Mouse (Mus musculus): Measurements from ENCODE around the gene Upk3bl. TPM values are rescaled to one million over a fixed set of nuclear protein-coding genes. Genes with fewer than 3 reads are reported as not detected.

Gene Upk3bl
- polyA plus RNA-seq, 1 experiment, result 2.7 TPM

DNA sequence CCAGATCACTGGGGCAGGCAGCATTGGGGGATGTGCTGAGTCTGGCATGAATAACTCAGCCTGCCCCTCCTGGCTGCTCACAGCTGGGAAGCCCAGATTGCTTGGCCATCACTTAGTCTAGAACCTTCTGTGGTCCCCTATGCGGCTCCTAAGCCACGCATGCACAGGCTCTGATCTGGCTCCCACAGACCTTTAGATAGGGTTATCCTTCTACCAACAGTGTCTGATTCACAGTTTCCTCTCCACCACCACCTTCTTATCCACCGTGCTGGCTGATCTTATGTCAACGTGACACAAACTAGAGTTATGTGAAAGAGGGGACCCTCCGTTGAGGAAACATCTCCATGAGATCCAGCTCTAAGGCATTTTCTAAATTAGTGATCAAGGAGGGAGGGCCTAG, 20.8 kb downstream of the Upk3bl start:
- no peaks in the 10 kb centered on the region for H3K9me3 ChIP-seq (replicated peaks; ENCODE audit: control insufficient read depth, insufficient read depth, low read length, poor library complexity, severe bottlenecking)
- no peak overlapping the region for H3K27ac ChIP-seq (ENCODE audit: insufficient read depth, low read length)
- no peak for TF ChIP-seq POLR2A (IDR thresholded peaks at IDR 0.05; ENCODE audit: insufficient read depth, low read length)
- no peak for TF ChIP-seq EP300 (IDR thresholded peaks at IDR 0.05; ENCODE audit: insufficient read depth, low read depth, low read length)
- TF ChIP-seq CTCF (IDR thresholded peaks at IDR 0.05; ENCODE audit: low read depth, low read length), result no peak
- peaks cover 6% of the 10 kb centered on the region for H3K4me1 ChIP-seq (ENCODE audit: control insufficient read depth, insufficient read depth, low read length)
- no peaks in the 10 kb centered on the region for H3K36me3 ChIP-seq (ENCODE audit: control insufficient read depth, insufficient read depth, low read length, poor library complexity, severe bottlenecking)
- H3K27me3 ChIP-seq (ENCODE audit: control insufficient read depth, insufficient read depth, low read length, poor library complexity, severe bottlenecking), result no peaks in the 10 kb centered on the region
- H3K4me3 ChIP-seq (ENCODE audit: low read depth, low read length), result no peak overlapping the region
- H3K9ac ChIP-seq (ENCODE audit: low read depth, poor library complexity, severe bottlenecking), result no peak overlapping the region

DNA sequence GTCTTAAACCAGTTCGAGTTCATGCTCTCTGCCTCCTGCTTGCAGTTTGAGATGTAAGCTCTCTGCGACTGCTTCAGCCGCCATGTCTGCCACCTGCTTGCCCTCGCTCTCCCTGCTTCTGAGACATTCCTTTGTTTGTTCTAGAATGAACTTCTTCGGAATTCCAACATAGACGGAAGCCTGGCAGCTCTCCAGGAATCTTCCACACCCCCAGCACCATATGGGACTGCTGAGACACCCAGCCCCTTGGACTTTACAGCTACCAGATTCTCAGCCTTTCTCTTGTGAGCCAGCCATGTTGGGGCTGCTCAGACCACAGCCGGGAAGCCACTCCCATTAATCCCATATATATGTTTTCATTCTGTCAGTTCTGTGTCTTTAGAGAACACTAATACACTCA, 22.0 kb downstream of the Upk3bl start:
- Histone ChIP-seq H3K27me3 (ENCODE audit: control insufficient read depth, insufficient read depth, low read length, poor library complexity, severe bottlenecking) (no peaks in the 10 kb centered on the region), H3K9me3 (replicated peaks; ENCODE audit: control insufficient read depth, insufficient read depth, low read length, poor library complexity, severe bottlenecking) (no peaks in the 10 kb centered on the region), H3K36me3 (ENCODE audit: control insufficient read depth, insufficient read depth, low read length, poor library complexity, severe bottlenecking) (no peaks in the 10 kb centered on the region), H3K4me1 (ENCODE audit: control insufficient read depth, insufficient read depth, low read length) (peaks cover 6% of the 10 kb centered on the region), H3K9ac (ENCODE audit: low read depth, poor library complexity, severe bottlenecking) (no peak overlapping the region), H3K4me3 (ENCODE audit: low read depth, low read length) (no peak overlapping the region), H3K27ac (ENCODE audit: insufficient read depth, low read length) (peak overlapping the region; percentile 43; the same call in 1 of the 2 replicates)
- TF ChIP-seq POLR2A (IDR thresholded peaks at IDR 0.05; ENCODE audit: insufficient read depth, low read length) (no peak), EP300 (IDR thresholded peaks at IDR 0.05; ENCODE audit: insufficient read depth, low read depth, low read length) (no peak), CTCF (IDR thresholded peaks at IDR 0.05; ENCODE audit: low read depth, low read length) (no peak)

DNA sequence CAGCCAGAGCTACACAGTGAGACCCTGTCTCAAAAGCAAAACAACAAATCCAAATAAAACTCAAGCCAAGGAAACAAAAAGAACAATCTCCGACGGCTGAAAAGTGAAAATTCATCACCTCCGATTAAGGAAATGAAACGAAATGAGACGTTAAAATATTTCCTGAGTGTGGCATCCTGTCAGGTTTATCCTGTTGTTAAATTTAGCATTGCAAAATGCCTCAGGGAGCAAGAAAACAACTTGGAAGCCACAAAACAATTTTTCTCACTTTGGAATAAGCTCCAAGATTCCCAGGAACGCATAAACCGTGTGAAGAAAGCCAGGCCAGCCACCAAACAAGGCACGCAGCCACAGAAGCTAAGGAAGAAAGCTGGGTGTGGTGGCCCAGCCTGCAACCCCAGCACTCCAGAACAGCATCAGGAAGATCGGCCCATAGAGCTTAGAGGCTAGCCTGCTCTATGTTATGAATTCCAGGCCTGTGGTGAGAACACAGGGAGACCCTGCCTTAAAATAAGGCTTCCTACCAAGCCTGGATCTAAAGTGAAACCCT, 22.8 kb downstream of the Upk3bl start:
- H3K9me3 ChIP-seq (replicated peaks; ENCODE audit: control insufficient read depth, insufficient read depth, low read length, poor library complexity, severe bottlenecking), result no peaks in the 10 kb centered on the region
- TF ChIP-seq POLR2A (IDR thresholded peaks at IDR 0.05; ENCODE audit: insufficient read depth, low read length), result no peak
- no peak for TF ChIP-seq EP300 (IDR thresholded peaks at IDR 0.05; ENCODE audit: insufficient read depth, low read depth, low read length)
- TF ChIP-seq CTCF (IDR thresholded peaks at IDR 0.05; ENCODE audit: low read depth, low read length), result no peak
- no peak overlapping the region for H3K9ac ChIP-seq (ENCODE audit: low read depth, poor library complexity, severe bottlenecking)
- no peak overlapping the region for H3K27ac ChIP-seq (ENCODE audit: insufficient read depth, low read length)
- no peaks in the 10 kb centered on the region for H3K27me3 ChIP-seq (ENCODE audit: control insufficient read depth, insufficient read depth, low read length, poor library complexity, severe bottlenecking)
- no peak overlapping the region for H3K4me3 ChIP-seq (ENCODE audit: low read depth, low read length)
- no peaks in the 10 kb centered on the region for H3K36me3 ChIP-seq (ENCODE audit: control insufficient read depth, insufficient read depth, low read length, poor library complexity, severe bottlenecking)
- H3K4me1 ChIP-seq (ENCODE audit: control insufficient read depth, insufficient read depth, low read length), result peaks cover 6% of the 10 kb centered on the region

DNA sequence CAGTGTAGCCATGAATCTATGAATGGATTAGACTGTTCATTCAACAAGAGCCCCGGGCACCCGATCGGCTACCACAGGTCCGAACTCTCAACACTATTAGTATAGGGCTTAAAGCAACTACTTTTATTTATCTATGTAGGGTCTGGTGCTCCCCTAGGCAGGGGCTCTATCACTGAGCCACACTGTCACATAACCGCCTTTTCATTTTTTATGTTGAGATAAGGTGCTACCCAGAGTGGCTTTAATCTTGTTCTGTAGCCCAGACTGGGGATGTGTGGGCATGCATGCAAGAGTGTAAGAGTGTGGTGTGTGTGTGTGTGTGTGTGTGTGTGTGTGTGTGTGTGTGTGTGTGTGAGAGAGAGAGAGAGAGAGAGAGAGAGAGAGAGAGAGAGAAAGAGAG, 23.8 kb downstream of the Upk3bl start:
- H3K9ac ChIP-seq (ENCODE audit: low read depth, poor library complexity, severe bottlenecking), result no peak overlapping the region
- peaks cover 6% of the 10 kb centered on the region for H3K4me1 ChIP-seq (ENCODE audit: control insufficient read depth, insufficient read depth, low read length)
- H3K27ac ChIP-seq (ENCODE audit: insufficient read depth, low read length), result no peak overlapping the region
- no peak overlapping the region for H3K4me3 ChIP-seq (ENCODE audit: low read depth, low read length)
- H3K36me3 ChIP-seq (ENCODE audit: control insufficient read depth, insufficient read depth, low read length, poor library complexity, severe bottlenecking), result no peaks in the 10 kb centered on the region
- no peaks in the 10 kb centered on the region for H3K9me3 ChIP-seq (replicated peaks; ENCODE audit: control insufficient read depth, insufficient read depth, low read length, poor library complexity, severe bottlenecking)
- TF ChIP-seq POLR2A (IDR thresholded peaks at IDR 0.05; ENCODE audit: insufficient read depth, low read length) (no peak), EP300 (IDR thresholded peaks at IDR 0.05; ENCODE audit: insufficient read depth, low read depth, low read length) (no peak), CTCF (IDR thresholded peaks at IDR 0.05; ENCODE audit: low read depth, low read length) (no peak)
- H3K27me3 ChIP-seq (ENCODE audit: control insufficient read depth, insufficient read depth, low read length, poor library complexity, severe bottlenecking), result no peaks in the 10 kb centered on the region

DNA sequence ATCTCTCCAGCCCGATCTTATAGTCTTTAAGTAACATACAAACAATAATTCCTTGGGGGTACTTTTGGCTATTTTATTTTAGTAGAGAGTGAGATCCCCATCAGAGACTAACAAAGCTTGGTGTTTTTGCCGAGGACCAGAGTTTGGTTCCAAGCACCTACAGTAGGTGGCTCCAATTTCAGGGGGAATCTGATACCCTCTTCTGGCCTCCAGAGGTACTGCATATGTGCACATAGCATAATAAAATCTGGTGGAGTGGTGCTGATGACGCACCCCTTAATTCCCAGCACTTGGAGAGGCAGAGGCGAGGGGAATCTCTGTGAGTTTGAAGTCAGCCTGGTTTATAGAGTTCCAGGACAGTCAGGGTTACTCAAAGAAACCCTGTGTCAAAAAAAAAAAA, 28.1 kb downstream of the Upk3bl start:
- Histone ChIP-seq H3K27ac (ENCODE audit: insufficient read depth, low read length) (no peak overlapping the region), H3K36me3 (ENCODE audit: control insufficient read depth, insufficient read depth, low read length, poor library complexity, severe bottlenecking) (no peaks in the 10 kb centered on the region), H3K9me3 (replicated peaks; ENCODE audit: control insufficient read depth, insufficient read depth, low read length, poor library complexity, severe bottlenecking) (no peaks in the 10 kb centered on the region), H3K4me3 (ENCODE audit: low read depth, low read length) (no peak overlapping the region), H3K4me1 (ENCODE audit: control insufficient read depth, insufficient read depth, low read length) (no peaks in the 10 kb centered on the region), H3K9ac (ENCODE audit: low read depth, poor library complexity, severe bottlenecking) (no peak overlapping the region), H3K27me3 (ENCODE audit: control insufficient read depth, insufficient read depth, low read length, poor library complexity, severe bottlenecking) (no peaks in the 10 kb centered on the region)
- TF ChIP-seq CTCF (IDR thresholded peaks at IDR 0.05; ENCODE audit: low read depth, low read length), result peak; percentile 7
- TF ChIP-seq POLR2A (IDR thresholded peaks at IDR 0.05; ENCODE audit: insufficient read depth, low read length), result no peak
- TF ChIP-seq EP300 (IDR thresholded peaks at IDR 0.05; ENCODE audit: insufficient read depth, low read depth, low read length), result no peak

DNA sequence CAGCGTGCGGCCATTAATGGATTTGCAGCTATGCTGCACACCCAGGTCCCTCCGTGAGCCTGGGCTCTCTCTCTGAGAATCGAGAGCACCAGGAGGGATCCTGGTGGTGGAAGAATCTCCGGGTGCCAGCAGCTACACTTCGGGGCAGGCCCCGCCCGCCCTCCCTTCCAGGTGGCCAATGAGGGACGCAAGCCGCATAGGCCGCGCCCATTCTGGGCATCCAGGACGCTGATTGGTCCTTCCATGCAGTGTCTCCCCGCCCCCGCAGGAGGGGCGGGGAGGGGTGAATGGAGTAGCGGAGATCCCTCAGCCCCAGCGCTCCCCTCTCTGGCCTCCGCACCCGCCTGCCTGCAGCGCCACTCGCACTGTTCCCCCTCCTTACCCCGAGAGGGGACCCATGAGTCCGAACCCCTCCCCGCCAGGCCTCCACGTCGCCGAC, 29.4 kb downstream of the Upk3bl start, which contains the start of gene Rasa4:
Gene Rasa4 (plus strand): TSS at position 248 of the 439 bp plus-strand sequence.
- H3K9ac ChIP-seq (ENCODE audit: low read depth, poor library complexity, severe bottlenecking), result peak within 1 kb of the TSS; percentile 27
- TF ChIP-seq CTCF (IDR thresholded peaks at IDR 0.05; ENCODE audit: low read depth, low read length), result no peak
- TF ChIP-seq POLR2A (IDR thresholded peaks at IDR 0.05; ENCODE audit: insufficient read depth, low read length), result peak; percentile 63
- TF ChIP-seq EP300 (IDR thresholded peaks at IDR 0.05; ENCODE audit: insufficient read depth, low read depth, low read length), result no peak

More for the DNA sequence above, 29.4 kb downstream of the Upk3bl start, which contains the start of gene Rasa4:
- Histone ChIP-seq H3K36me3 (ENCODE audit: control insufficient read depth, insufficient read depth, low read length, poor library complexity, severe bottlenecking) (no peaks in the 10 kb centered on the region), H3K4me3 (ENCODE audit: low read depth, low read length) (peak within 1 kb of the TSS; percentile 84), H3K4me1 (ENCODE audit: control insufficient read depth, insufficient read depth, low read length) (no peaks in the 10 kb centered on the region), H3K9me3 (replicated peaks; ENCODE audit: control insufficient read depth, insufficient read depth, low read length, poor library complexity, severe bottlenecking) (no peaks in the 10 kb centered on the region), H3K27me3 (ENCODE audit: control insufficient read depth, insufficient read depth, low read length, poor library complexity, severe bottlenecking) (no peaks in the 10 kb centered on the region), H3K27ac (ENCODE audit: insufficient read depth, low read length) (no peak within 1 kb of the TSS)

All from ES-Bruce4 (cell line).